25 mouse cellular contexts compared by ENCODE assay signal in genomic region chr9:109887321-109887720, GRCm38 (mm10). TPM values are rescaled to one million over a fixed set of nuclear protein-coding genes. Genes with fewer than 3 reads are reported as not detected.
DNase-seq lines count a peak whose midpoint lies in the region; ATAC-seq and TF ChIP-seq lines count a peak whose summit lies in the region.
"Had no signal": no experiment of that assay in that cellular context is flagged by ENCODE, and none has a peak within 500 bp of the region (broad histone marks: within the 10 kb centered on the region; RNA-seq: fewer than 3 reads in every experiment).

No protein-coding gene starts in this region.

- no peaks in the 10 kb centered on the region for H3K9me3 ChIP-seq in kidney, embryonic 16.5 days (ENCODE audit: low read length)
- no peaks in the 10 kb centered on the region for H3K9me3 ChIP-seq in kidney, embryonic 15.5 days (replicated peaks)
- H3K9me3 ChIP-seq: embryonic facial prominence, embryonic 10.5 days; embryonic facial prominence, embryonic 12.5 days; forebrain, embryonic 13.5 days; forebrain, embryonic 15.5 days; G1E had no signal

- no peaks in the 10 kb centered on the region for H3K27me3 ChIP-seq in kidney, embryonic 16.5 days (ENCODE audit: insufficient read depth, low read length)
- H3K27me3 ChIP-seq in kidney, adult 2 months (replicated peaks; ENCODE audit: control insufficient read depth, insufficient read depth, low read length) = no peaks in the 10 kb centered on the region
- no peaks in the 10 kb centered on the region for H3K27me3 ChIP-seq in kidney, embryonic 15.5 days
- H3K27me3 ChIP-seq: CH12.LX; embryonic facial prominence, embryonic 12.5 days; forebrain, embryonic 13.5 days; forebrain, embryonic 15.5 days; Patski had no signal

- ATAC-seq in kidney, embryonic 16.5 days (ENCODE audit: low FRiP score, low TSS enrichment) = no peak
- ATAC-seq in kidney, embryonic 15.5 days (replicated peaks; ENCODE audit: low FRiP score) = no peak
- no peak for ATAC-seq in CD4-positive, CD25-positive, alpha-beta regulatory T cell, adult 4 months
- ATAC-seq: activated CD4-positive, CD25-positive, alpha-beta regulatory T cell, adult 4 months; forebrain, embryonic 13.5 days; forebrain, embryonic 15.5 days; Patski had no signal

- DNase-seq in kidney, adult 11 months = peak; percentile 47
- DNase-seq in kidney, adult 2 months = peak; percentile 57
- DNase-seq in kidney, adult 9 months = peak; percentile 51
- no peak for DNase-seq in kidney, postnatal 10 days
- peak; percentile 56 to 74 for DNase-seq in kidney, postnatal 36 days
- DNase-seq: adrenal gland, adult 8-10 months; adrenal gland, postnatal 14 days; adrenal gland, postnatal 36 days; cerebellum, adult 11-12 months; cerebellum, adult 2 months; cerebellum, adult 9-10 months; cerebellum, postnatal 10 days; cerebellum, postnatal 25 days had no signal

- TF ChIP-seq CTCF in kidney, adult 2 months (conservative IDR thresholded peaks at IDR 0.05; ENCODE audit: insufficient read depth, insufficient read length, low read depth, low read length) = no peak

- no peak overlapping the region for H3K9ac ChIP-seq in kidney, embryonic 16.5 days (replicated peaks; ENCODE audit: low read length)
- no peak overlapping the region for H3K9ac ChIP-seq in kidney, embryonic 15.5 days
- H3K9ac ChIP-seq: embryonic facial prominence, embryonic 12.5 days; forebrain, embryonic 13.5 days; forebrain, embryonic 15.5 days had no signal

- H3K4me3 ChIP-seq in kidney, embryonic 16.5 days (ENCODE audit: low read length) = no peak overlapping the region
- no peak overlapping the region for H3K4me3 ChIP-seq in kidney, adult 2 months (ENCODE audit: insufficient read depth, low read depth, low read length)
- H3K4me3 ChIP-seq in kidney, embryonic 15.5 days (replicated peaks) = no peak overlapping the region
- H3K4me3 ChIP-seq: embryonic facial prominence, embryonic 10.5 days; embryonic facial prominence, embryonic 12.5 days; forebrain, embryonic 13.5 days; forebrain, embryonic 15.5 days had no signal

- H3K4me1 ChIP-seq in kidney, embryonic 16.5 days (ENCODE audit: insufficient read depth, low read length) = no peaks in the 10 kb centered on the region
- H3K4me1 ChIP-seq in kidney, adult 2 months (ENCODE audit: control insufficient read depth, insufficient read depth, low read length) = no peaks in the 10 kb centered on the region; the same call in 1 of the 2 replicates
- H3K4me1 ChIP-seq in kidney, embryonic 15.5 days = no peaks in the 10 kb centered on the region
- H3K4me1 ChIP-seq: embryonic facial prominence, embryonic 10.5 days; embryonic facial prominence, embryonic 12.5 days; forebrain, embryonic 13.5 days; forebrain, embryonic 15.5 days had no signal

- H3K4me2 ChIP-seq in kidney, embryonic 16.5 days (replicated peaks; ENCODE audit: low read depth, low read length) = no peak overlapping the region
- no peak overlapping the region for H3K4me2 ChIP-seq in kidney, embryonic 15.5 days
- H3K4me2 ChIP-seq: embryonic facial prominence, embryonic 12.5 days; forebrain, embryonic 13.5 days; forebrain, embryonic 15.5 days had no signal

- no peak overlapping the region for H3K27ac ChIP-seq in kidney, embryonic 16.5 days (ENCODE audit: low read length)
- H3K27ac ChIP-seq in kidney, adult 2 months (ENCODE audit: insufficient read depth, low read depth, low read length) = no peak overlapping the region
- no peak overlapping the region for H3K27ac ChIP-seq in kidney, embryonic 15.5 days
- H3K27ac ChIP-seq: embryonic facial prominence, embryonic 10.5 days; embryonic facial prominence, embryonic 12.5 days; forebrain, embryonic 13.5 days; forebrain, embryonic 15.5 days had no signal

- H3K36me3 ChIP-seq in kidney, embryonic 16.5 days (ENCODE audit: insufficient read depth, low read length) = peaks cover 94% of the 10 kb centered on the region
- no peaks in the 10 kb centered on the region; the same call in none of the 2 replicates for H3K36me3 ChIP-seq in kidney, adult 2 months (ENCODE audit: control insufficient read depth, insufficient read depth, low read length)
- H3K36me3 ChIP-seq in kidney, embryonic 15.5 days = peaks cover 100% of the 10 kb centered on the region

- no peak for TF ChIP-seq POLR2A in kidney, adult 2 months (IDR thresholded peaks at IDR 0.05; ENCODE audit: low read depth, low read length)

- 86% methylated on average over 5 of the region's 5 CpGs for WGBS in kidney, embryonic 16.5 days
- WGBS in kidney, adult 2 months = 65% methylated on average over 5 of the region's 5 CpGs
- 89% methylated on average over 5 of the region's 5 CpGs for WGBS in kidney, embryonic 15.5 days

RNA-seq across cellular contexts. Expression of gene Cdc25a, which starts 11.9 kb away (rescaled TPM):
- polyA plus RNA-seq in kidney, embryonic 16.5 days (2015; fragmentation: Nextera tagmentation; extraction: Ambion mirVana) = 24.3 and 28.0 TPM in 2 replicates
- polyA plus RNA-seq in kidney, adult 2 months (2012; rRNA removed) = 3.2 and 4.3 TPM in 2 replicates
- 26.3 and 29.5 TPM in 2 replicates for polyA plus RNA-seq in kidney, embryonic 15.5 days (2015; fragmentation: Nextera tagmentation; extraction: Ambion mirVana)
- polyA plus RNA-seq in CD4-positive, CD25-positive, alpha-beta regulatory T cell, adult 4 months (2017; shearing (Covaris generic)) = 1 to 10 TPM; 7.0 to 7.4 TPM

RNA-seq across cellular contexts. Expression of gene Camp, which starts 37.9 kb away (rescaled TPM):
- polyA plus RNA-seq in kidney, embryonic 16.5 days (2015; fragmentation: Nextera tagmentation; extraction: Ambion mirVana) = 1.4 and 2.2 TPM in 2 replicates
- not detected in 2 replicates for polyA plus RNA-seq in kidney, adult 2 months (2012; rRNA removed)
- 3.1 and 4.5 TPM in 2 replicates for polyA plus RNA-seq in kidney, embryonic 15.5 days (2015; fragmentation: Nextera tagmentation; extraction: Ambion mirVana)
- polyA plus RNA-seq in CD4-positive, CD25-positive, alpha-beta regulatory T cell, adult 4 months (2017; shearing (Covaris generic)) = not detected
- polyA plus RNA-seq: activated CD4-positive, CD25-positive, alpha-beta regulatory T cell, adult 4 months; C2C12; embryonic facial prominence, embryonic 10.5 days; Patski had no signal

RNA-seq across cellular contexts. Expression of gene Map4, which starts 43.9 kb away (rescaled TPM):
- polyA plus RNA-seq in kidney, embryonic 16.5 days (2015; fragmentation: Nextera tagmentation; extraction: Ambion mirVana) = 53.9 and 64.7 TPM in 2 replicates
- polyA plus RNA-seq in kidney, adult 2 months (2012; rRNA removed) = 99.0 and 107 TPM in 2 replicates
- polyA plus RNA-seq in kidney, embryonic 15.5 days (2015; fragmentation: Nextera tagmentation; extraction: Ambion mirVana) = 56.2 and 62.0 TPM in 2 replicates
- polyA plus RNA-seq in CD4-positive, CD25-positive, alpha-beta regulatory T cell, adult 4 months (2017; shearing (Covaris generic)) = 10 to 100 TPM; 36.8 to 41.0 TPM

RNA-seq across cellular contexts. Expression of gene Nme6, which starts 54.8 kb away (rescaled TPM):
- 77.8 and 79.1 TPM in 2 replicates for polyA plus RNA-seq in kidney, embryonic 16.5 days (2015; fragmentation: Nextera tagmentation; extraction: Ambion mirVana)
- 36.5 and 38.6 TPM in 2 replicates for polyA plus RNA-seq in kidney, adult 2 months (2012; rRNA removed)
- polyA plus RNA-seq in kidney, embryonic 15.5 days (2015; fragmentation: Nextera tagmentation; extraction: Ambion mirVana) = 70.2 and 78.4 TPM in 2 replicates
- 10 to 100 TPM in 1 of 2 experiments, 1 to 10 TPM in 1; 8.8 to 15.1 TPM for polyA plus RNA-seq in CD4-positive, CD25-positive, alpha-beta regulatory T cell, adult 4 months (2017; shearing (Covaris generic))
